31 mouse cellular contexts compared by ENCODE assay signal in the genomic region with DNA sequence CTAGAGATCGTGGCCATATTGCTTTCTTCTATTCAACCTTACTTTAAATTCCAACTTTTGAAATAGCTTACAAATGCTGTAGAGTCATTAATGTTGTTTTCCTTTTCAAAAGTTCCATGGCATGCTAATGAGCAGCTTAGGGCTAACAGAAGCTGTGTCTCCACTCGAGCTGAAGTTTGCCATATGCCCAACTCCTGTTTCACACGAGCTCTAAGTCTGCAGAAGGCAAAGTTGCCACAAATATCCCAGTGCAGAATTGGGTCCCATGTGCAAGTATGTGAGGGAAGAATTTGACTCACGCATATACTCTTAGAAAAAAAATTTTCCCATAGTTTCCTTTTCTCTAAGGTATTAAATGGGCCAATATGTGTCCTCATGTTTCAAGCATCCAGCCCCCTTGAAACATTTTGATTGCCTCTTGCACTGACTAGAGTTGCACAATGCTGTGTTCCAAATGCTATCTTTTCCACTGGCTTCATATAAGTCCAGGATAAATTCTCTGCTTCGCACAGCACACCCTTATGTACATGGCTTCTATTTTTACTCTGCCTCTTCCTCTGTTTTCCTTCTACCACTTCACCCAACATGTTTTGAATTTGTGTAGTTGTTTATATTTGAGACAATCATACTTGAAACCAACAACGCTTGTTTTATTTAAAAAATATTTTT.
DNase-seq lines count a peak whose midpoint lies in the region; ATAC-seq and TF ChIP-seq lines count a peak whose summit lies in the region.
"Had no signal": no experiment of that assay in that cellular context is flagged by ENCODE, and none has a peak within 500 bp of the region (broad histone marks: within the 10 kb centered on the region; RNA-seq: fewer than 3 reads in every experiment).

No protein-coding gene starts in this region.

- peak; percentile 57 for DNase-seq in forebrain, postnatal 0 days
- DNase-seq in forebrain, embryonic 11.5 days (ENCODE audit: low spot score), result no peak
- DNase-seq in layer of hippocampus, adult 8-10 months (ENCODE audit: low spot score in 2 of 2), result peak; percentile 7 to 8
- no peak for DNase-seq in layer of hippocampus, adult 9-10 months (ENCODE audit: low spot score)
- DNase-seq in brain, adult 2 months (ENCODE audit: low read depth, low spot score), result peak; percentile 28
- no peak for DNase-seq in testis, postnatal 10 days (ENCODE audit: low spot score)
- DNase-seq: adrenal gland, postnatal 14 days; cerebellum, adult 18-20 months; cerebellum, postnatal 25 days; gastrocnemius, postnatal 25 days; heart, adult 18-20 months; heart, postnatal 10 days; kidney, adult 8-10 months; kidney, postnatal 4 days; left cerebral cortex, postnatal 4 days; liver, postnatal 0 days; lung, postnatal 36 days; thymus, postnatal 4 days had no signal

- H3K4me3 ChIP-seq in forebrain, postnatal 0 days (ENCODE audit: low read depth, low read length), result no peak overlapping the region
- no peak overlapping the region for H3K4me3 ChIP-seq in forebrain, embryonic 11.5 days (ENCODE audit: low read depth, low read length)
- H3K4me3 ChIP-seq in embryonic facial prominence, embryonic 15.5 days (replicated peaks), result no peak overlapping the region
- H3K4me3 ChIP-seq: erythroblast, embryonic 14.5 days; forebrain, embryonic 12.5 days; heart, embryonic 12.5 days; hindbrain, embryonic 10.5 days; hindbrain, embryonic 15.5 days; intestine, embryonic 15.5 days; liver, embryonic 12.5 days; neural tube, embryonic 13.5 days had no signal

- peak; percentile 93 for ATAC-seq in forebrain, postnatal 0 days
- no peak for ATAC-seq in forebrain, embryonic 11.5 days (replicated peaks; ENCODE audit: low FRiP score)
- ATAC-seq in embryonic facial prominence, embryonic 15.5 days (ENCODE audit: insufficient number of reproducible peaks, low FRiP score, low TSS enrichment, low read depth), result 0 out of 2 replicates have a peak, but pooled peaks have one; percentile 15
- ATAC-seq: CD4-positive, CD25-positive, alpha-beta regulatory T cell, adult 4 months; intestine, embryonic 15.5 days; liver, embryonic 12.5 days; liver, postnatal 0 days had no signal

- H3K9me3 ChIP-seq in forebrain, postnatal 0 days (ENCODE audit: low read length), result no peaks in the 10 kb centered on the region
- no peaks in the 10 kb centered on the region for H3K9me3 ChIP-seq in forebrain, embryonic 11.5 days (ENCODE audit: control insufficient read depth, low read length)
- no peaks in the 10 kb centered on the region for H3K9me3 ChIP-seq in embryonic facial prominence, embryonic 15.5 days (replicated peaks)
- H3K9me3 ChIP-seq: forebrain, embryonic 12.5 days; heart, embryonic 12.5 days; hindbrain, embryonic 10.5 days; hindbrain, embryonic 15.5 days; intestine, embryonic 15.5 days; liver, embryonic 12.5 days; neural tube, embryonic 13.5 days had no signal

- H3K4me2 ChIP-seq in forebrain, postnatal 0 days (ENCODE audit: low read depth), result no peak overlapping the region
- H3K4me2 ChIP-seq in forebrain, embryonic 11.5 days (ENCODE audit: low read depth, low read length, severe bottlenecking), result no peak overlapping the region
- no peak overlapping the region for H3K4me2 ChIP-seq in embryonic facial prominence, embryonic 15.5 days (replicated peaks)
- H3K4me2 ChIP-seq: forebrain, embryonic 12.5 days; heart, embryonic 12.5 days; hindbrain, embryonic 15.5 days; intestine, embryonic 15.5 days; liver, embryonic 12.5 days; midbrain, embryonic 11.5 days; neural tube, embryonic 13.5 days had no signal

- no peak overlapping the region for H3K9ac ChIP-seq in forebrain, postnatal 0 days
- H3K9ac ChIP-seq in forebrain, embryonic 11.5 days (ENCODE audit: low read length), result no peak overlapping the region
- no peak overlapping the region for H3K9ac ChIP-seq in embryonic facial prominence, embryonic 15.5 days
- H3K9ac ChIP-seq: forebrain, embryonic 12.5 days; heart, embryonic 12.5 days; hindbrain, embryonic 15.5 days; intestine, embryonic 15.5 days; liver, embryonic 12.5 days; liver, postnatal 0 days; neural tube, embryonic 13.5 days had no signal

- no peaks in the 10 kb centered on the region for H3K27me3 ChIP-seq in forebrain, postnatal 0 days (ENCODE audit: insufficient read depth, low read length)
- H3K27me3 ChIP-seq in forebrain, embryonic 11.5 days (ENCODE audit: control insufficient read depth, insufficient read depth, low read length), result no peaks in the 10 kb centered on the region
- H3K27me3 ChIP-seq in embryonic facial prominence, embryonic 15.5 days, result no peaks in the 10 kb centered on the region
- H3K27me3 ChIP-seq: heart, embryonic 12.5 days; hindbrain, embryonic 15.5 days; intestine, embryonic 15.5 days; liver, embryonic 12.5 days had no signal

- no peak overlapping the region for H3K27ac ChIP-seq in forebrain, postnatal 0 days (ENCODE audit: low read depth, low read length)
- no peak overlapping the region for H3K27ac ChIP-seq in forebrain, embryonic 11.5 days (ENCODE audit: low read depth, low read length)
- peak overlapping the region; percentile 81 for H3K27ac ChIP-seq in embryonic facial prominence, embryonic 15.5 days (replicated peaks)
- H3K27ac ChIP-seq: forebrain, embryonic 12.5 days; hindbrain, embryonic 10.5 days; hindbrain, embryonic 15.5 days; intestine, embryonic 15.5 days; kidney, postnatal 0 days; liver, embryonic 12.5 days; neural tube, embryonic 13.5 days; stomach, postnatal 0 days had no signal

- TF ChIP-seq CTCF in forebrain, postnatal 0 days (IDR thresholded peaks at IDR 0.05; ENCODE audit: low read depth), result no peak

- H3K36me3 ChIP-seq in forebrain, postnatal 0 days (ENCODE audit: insufficient read depth), result no peaks in the 10 kb centered on the region
- no peaks in the 10 kb centered on the region for H3K36me3 ChIP-seq in forebrain, embryonic 11.5 days (ENCODE audit: control insufficient read depth, insufficient read depth, low read length)
- H3K36me3 ChIP-seq in embryonic facial prominence, embryonic 15.5 days, result no peaks in the 10 kb centered on the region
- H3K36me3 ChIP-seq: forebrain, embryonic 12.5 days; heart, embryonic 12.5 days; hindbrain, embryonic 10.5 days; hindbrain, embryonic 15.5 days; intestine, embryonic 15.5 days; liver, embryonic 12.5 days; neural tube, embryonic 13.5 days had no signal

- WGBS in forebrain, postnatal 0 days, result 55% methylated on average over 6 of the region's 6 CpGs
- WGBS in forebrain, embryonic 11.5 days, result 83% methylated on average over 6 of the region's 6 CpGs
- 56% methylated on average over 6 of the region's 6 CpGs for WGBS in embryonic facial prominence, embryonic 15.5 days

- no peaks in the 10 kb centered on the region for H3K4me1 ChIP-seq in forebrain, postnatal 0 days (ENCODE audit: insufficient read depth)
- no peaks in the 10 kb centered on the region for H3K4me1 ChIP-seq in forebrain, embryonic 11.5 days (replicated peaks; ENCODE audit: control insufficient read depth, insufficient read depth, low read length)
- H3K4me1 ChIP-seq in embryonic facial prominence, embryonic 15.5 days, result peaks cover 18% of the 10 kb centered on the region
- H3K4me1 ChIP-seq: intestine, embryonic 15.5 days; liver, embryonic 12.5 days had no signal

Comparison
In these comparisons a context has a peak if more than half of its experiments do, and no peak if none do; other contexts are left out.
1. DNase-seq: peak in forebrain, postnatal 0 days (single experiment), layer of hippocampus, adult 8-10 months (2 of 2) and brain, adult 2 months (single experiment); none in forebrain, embryonic 11.5 days (single experiment), layer of hippocampus, adult 9-10 months (single experiment) and testis, postnatal 10 days (single experiment).